Mouse (Mus musculus) lung, postnatal 0 days (tissue): ENCODE data around the gene Slc22a13.

Experiments
- CTCF ChIP-seq: IDR thresholded peaks from 2 replicates; pipeline ENCODE4 v1.5.1; 2016; ENCODE audit warnings: antibody characterized with exemption, mild to moderate bottlenecking
- EP300 ChIP-seq: IDR thresholded peaks from 2 replicates; pipeline ENCODE4 v1.6.1; 2016; ENCODE audit warnings: antibody characterized with exemption, mild to moderate bottlenecking, control low read depth

DNA sequence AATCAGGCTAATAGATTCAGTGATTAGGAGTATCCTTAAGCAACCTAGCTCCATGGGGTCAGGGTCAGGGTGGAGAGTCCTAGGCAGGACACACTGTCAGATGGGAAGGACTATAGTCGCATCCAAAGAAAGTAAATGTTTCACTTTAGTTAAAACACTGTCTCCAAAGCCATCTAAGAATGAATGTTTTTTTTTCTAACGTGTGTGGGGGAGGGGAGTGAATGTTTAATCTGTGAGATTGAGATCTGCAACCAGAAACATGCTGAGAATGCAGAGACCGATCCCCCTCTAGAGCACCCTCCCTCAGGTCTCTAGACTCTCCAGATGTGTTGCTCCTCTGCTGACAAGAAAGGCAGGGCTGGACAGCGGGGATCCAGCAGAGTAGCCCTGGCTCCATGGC is 1.8 kb downstream of the Slc22a13 start:
- TF ChIP-seq EP300 (no peak), CTCF (no peak)
